Mouse (Mus musculus): ENCODE results near the gene Olfr679.
"Not testable (repeated sequence)": the region's sequence is repeated elsewhere in the genome, so short reads cannot be mapped to it uniquely, and the experiment has no call there.

The Olfr679 gene

DNA sequence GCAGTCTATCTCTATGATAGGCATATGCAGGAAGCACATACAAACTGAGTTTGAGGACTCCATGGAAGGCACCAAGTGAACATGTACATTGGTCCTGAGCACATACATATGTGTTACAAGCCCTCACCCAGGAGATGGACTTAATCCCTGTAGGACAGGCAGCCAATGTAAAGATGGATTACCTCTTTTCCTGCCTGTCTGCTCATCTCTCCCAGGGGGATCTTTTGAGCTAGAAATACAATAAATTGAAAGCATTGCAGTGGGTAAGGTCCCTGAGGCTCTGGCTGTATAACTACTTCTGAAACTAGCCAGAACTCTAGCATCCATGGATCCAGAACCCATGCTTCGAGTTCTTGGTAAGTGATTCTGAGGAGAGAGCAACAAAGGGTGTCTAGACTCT, at the start of gene Olfr679:
Gene Olfr679 (plus strand): TSS at position 301 of the 400 bp plus-strand sequence.
- no peak for DNase-seq (ENCODE audit: low spot score)

DNA sequence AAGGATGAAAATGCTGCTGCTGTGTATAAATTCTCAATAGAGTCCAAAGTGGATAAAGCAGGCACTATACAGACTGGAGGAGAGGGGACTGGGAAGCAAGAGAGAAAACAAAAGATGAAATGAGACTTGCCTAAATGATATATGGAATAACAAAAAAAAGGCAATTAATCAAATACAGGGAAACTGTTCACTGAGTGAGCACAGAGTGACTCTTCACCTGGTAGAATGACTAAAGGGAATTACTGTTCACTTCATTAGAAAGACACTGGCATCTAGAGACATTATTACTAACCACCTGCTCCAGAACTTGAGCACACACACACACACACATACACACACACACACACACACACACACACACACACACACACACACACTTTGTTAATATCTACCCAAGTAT, 48.6 kb upstream of the Olfr679 start, which contains the start of gene Olfr676:
Gene Olfr676 (plus strand): TSS at position 301 of the 400 bp plus-strand sequence.
- no peak for DNase-seq (ENCODE audit: low spot score)

DNA sequence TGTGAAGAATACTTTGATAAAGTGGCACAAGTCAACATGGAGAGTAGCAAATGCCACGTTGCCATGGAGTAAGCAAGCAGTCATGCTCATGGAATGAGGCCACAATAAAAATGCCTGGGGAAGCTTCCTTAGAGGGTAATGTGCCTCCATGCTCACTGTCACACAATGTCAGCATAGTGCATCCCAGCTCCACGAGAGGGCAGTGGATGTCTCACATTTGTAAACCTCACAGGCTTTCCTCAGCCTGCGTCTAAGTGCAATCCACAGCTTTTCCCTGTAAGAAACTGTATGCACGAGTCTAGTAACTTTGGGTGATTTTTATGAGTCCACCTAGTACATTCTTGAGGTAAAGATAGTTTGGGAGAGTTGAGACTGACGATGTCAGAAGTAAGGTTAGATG, 47.2 kb upstream of the Olfr679 start:
- not testable (repeated sequence) for DNase-seq (ENCODE audit: low spot score)

DNA sequence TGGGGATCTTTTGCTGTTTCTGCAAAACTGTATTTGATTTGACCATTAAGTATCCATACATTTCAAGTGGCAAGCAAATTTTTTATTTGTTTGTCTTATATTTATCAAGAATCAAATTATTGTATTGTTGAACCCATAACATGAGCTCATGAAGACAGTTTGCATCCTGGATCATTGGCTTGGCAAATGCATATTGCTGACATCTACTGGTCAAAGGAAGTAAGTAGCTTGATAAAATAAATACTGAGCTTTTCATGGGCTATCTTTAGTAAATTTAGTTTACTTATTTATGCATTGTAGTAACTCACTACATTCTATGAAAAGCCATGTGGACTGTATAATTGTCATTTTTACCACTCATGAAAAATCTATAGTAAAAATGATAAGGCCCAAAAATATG, 22.1 kb upstream of the Olfr679 start:
- DNase-seq (ENCODE audit: low spot score) = no peak

DNA sequence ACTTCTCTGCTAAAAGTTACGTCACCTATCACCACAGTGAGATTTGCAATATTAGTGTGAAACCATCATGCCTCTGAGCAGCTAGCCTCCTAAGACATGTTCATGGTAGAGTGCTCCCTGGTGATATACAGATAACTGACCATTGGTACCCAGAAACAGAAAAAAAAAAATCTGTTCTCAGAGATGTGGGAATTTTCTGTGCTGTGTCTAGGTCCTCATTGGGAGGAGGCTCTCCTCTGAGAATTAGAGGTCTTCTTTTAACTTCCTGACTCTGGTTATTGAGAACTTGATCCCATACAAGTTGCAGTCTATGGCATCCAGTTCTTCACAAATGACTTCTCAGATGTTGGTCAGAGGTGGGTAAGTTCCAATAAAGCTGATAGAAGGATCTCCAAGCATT, 16.8 kb upstream of the Olfr679 start, which contains the start of gene Olfr678:
Gene Olfr678 (plus strand): TSS at position 301 of the 400 bp plus-strand sequence.
- no peak for DNase-seq (ENCODE audit: low spot score)

DNA sequence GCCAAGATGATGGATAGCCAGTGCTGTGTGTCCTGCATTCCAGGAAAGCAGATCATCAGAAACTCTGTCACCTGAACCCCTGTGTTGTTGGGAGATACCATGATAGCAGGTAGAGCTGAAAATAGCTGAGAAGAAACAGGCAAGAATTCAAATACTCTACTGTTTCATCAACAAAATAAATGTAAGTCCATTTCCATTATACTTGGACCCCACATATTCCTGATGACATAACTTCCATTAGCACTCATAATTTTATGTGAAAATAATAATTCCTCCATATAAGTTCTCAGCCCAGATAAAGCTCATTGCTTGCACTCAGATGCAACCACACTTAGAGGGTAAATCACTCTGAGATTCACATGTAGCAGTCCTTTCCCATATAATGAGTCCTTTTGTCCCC, 11.7 kb downstream of the Olfr679 start, which contains the start of gene Olfr680-ps1:
Gene Olfr680-ps1 (minus strand): TSS at position 101 of the 400 bp plus-strand sequence.
- not testable (repeated sequence) for DNase-seq (ENCODE audit: low spot score)

DNA sequence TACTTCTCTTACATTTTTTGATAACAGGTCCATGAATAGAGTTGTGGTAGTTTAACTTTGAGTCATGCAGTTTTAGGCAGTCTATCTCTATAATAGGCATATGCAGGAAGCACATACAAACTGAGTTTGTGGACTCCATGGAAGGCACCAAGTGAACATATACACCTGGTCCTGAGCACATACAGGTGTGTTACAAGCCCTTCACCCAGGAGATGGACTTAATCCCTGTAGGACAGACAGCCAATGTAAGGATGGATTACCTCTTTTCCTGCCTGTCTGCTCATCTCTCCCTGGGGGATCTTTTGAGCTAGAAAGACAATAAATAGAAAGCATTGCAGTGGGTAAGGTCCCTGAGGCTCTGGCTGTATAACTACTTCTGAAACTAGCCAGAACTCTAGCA, 35.5 kb downstream of the Olfr679 start, which contains the start of gene Olfr681:
Gene Olfr681 (plus strand): TSS at position 301 of the 400 bp plus-strand sequence.
- DNase-seq (ENCODE audit: low spot score) = no peak
